Mouse (Mus musculus) brain, embryonic 18.5 days (tissue): ENCODE measurements around the gene Romo1.
"Not testable (repeated sequence)": the region's sequence is repeated elsewhere in the genome, so short reads cannot be mapped to it uniquely, and the experiment has no call there.

Experiments used
- DNase-seq: peaks from one replicate; pipeline ENCODE4 v3.0.0-alpha.2; 2012; ENCODE audit warnings: low read depth, low spot score

Gene Romo1

GRCm38 (mm10) chr2:156179796-156180093, 35.9 kb downstream of the Romo1 start:
- DNase-seq, result peak; percentile 18

GRCm38 (mm10) chr2:156180094-156180821, 36.4 kb downstream of the Romo1 start, which contains the start of gene Rbm39:
Rbm39 (minus strand) TSS chr2:156180238.
- peak; percentile 99 for DNase-seq

DNA sequence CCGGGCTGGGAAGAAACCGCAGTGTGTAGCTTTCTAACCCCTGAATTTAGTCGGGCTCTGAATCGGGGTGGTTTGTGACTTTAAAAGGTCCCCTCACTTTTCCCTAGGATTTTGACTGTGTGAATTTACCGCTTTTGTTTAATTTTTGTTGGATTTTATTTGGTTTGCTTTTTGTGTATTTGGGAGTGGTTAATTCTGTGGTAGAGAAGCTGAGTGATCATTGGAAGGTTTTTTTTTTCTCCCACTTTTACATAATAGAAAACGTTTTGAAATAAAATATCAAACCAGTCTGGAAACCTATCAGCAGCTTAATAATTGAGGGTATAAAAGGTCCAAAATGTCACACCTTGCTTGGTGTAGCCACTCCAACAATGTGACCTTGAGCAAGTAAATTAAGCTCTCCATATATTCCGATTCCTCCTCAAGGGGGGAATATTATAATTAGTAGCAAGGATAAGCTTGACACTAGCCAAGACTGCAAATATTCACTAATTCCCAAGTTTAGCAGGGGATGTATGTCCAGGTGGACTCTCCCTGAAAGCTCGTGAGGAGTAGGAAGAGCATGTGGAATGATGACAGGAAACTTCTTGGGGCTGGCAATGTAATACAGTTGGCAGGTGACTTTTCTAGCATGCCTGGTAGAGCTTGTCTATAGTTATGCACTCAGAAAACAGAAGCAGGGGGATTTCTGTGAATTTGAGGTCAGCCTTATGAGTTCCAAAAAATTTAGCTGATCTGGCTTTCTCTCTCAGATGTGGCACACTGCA, 37.2 kb downstream of the Romo1 start:
- no peak for DNase-seq

GRCm38 (mm10) chr2:156181592-156181991, 37.8 kb downstream of the Romo1 start:
- no peak for DNase-seq

DNA sequence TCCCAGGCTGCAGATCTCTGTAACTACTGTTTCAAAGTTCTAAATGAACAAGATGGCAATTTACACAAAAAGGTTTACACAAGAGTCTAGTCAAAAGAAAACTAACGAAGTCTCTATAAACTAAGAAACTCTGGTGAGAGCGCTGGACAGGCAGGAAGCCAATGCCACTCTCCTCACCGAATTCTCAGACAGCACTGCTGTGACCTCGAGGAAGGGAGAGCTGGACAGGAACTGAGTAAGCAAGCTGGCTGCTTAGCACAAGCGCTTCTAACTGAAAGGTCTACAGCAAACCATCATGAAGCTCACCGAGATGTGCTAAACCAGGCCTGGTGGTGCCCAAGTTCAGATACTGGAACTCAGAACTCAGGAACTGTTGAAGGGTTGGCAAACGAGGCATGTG, 45.4 kb downstream of the Romo1 start:
- not testable (repeated sequence) for DNase-seq

GRCm38 (mm10) chr2:156190004-156190896, 46.4 kb downstream of the Romo1 start:
- DNase-seq, result no peak

- no peak for DNase-seq
These were observed 47.7 kb downstream of the Romo1 start for GRCm38 (mm10) chr2:156191540-156191939.

DNA sequence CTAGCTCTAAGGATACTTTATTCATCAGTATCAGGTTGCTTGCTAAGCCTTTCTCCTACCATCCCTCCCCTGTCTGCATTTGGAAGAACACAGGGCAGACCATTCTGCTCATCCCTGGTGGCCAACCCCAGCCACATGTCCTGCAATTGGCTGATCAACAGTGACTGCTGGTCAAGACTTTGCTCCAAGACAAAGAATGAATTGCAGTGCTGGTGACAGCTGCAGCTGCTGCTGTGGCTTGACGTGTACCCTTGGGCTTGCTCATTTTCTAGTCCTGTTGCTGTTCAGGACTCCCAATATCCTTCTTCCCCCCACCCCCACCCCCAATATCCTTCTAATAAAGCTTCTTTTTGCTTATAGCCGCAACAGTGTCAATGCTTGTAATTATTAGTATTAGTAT, 48.2 kb downstream of the Romo1 start:
- no peak for DNase-seq

- no peak for DNase-seq
These were observed 49.4 kb downstream of the Romo1 start for GRCm38 (mm10) chr2:156193066-156193862.

GRCm38 (mm10) chr2:156194571-156194970, 50.7 kb downstream of the Romo1 start:
- DNase-seq, result no peak
